Mouse (Mus musculus): ENCODE data around the gene Nacad.

Gene Nacad

GRCm38 (mm10) chr11:6605491-6606399 is at the start of gene Nacad:
Gene Nacad (minus strand): TSS chr11:6606053.
- in situ Hi-C loops (cut with MboI; ENCODE audit: unreplicated experiment in 2 of 2) = no loop called here

DNA sequence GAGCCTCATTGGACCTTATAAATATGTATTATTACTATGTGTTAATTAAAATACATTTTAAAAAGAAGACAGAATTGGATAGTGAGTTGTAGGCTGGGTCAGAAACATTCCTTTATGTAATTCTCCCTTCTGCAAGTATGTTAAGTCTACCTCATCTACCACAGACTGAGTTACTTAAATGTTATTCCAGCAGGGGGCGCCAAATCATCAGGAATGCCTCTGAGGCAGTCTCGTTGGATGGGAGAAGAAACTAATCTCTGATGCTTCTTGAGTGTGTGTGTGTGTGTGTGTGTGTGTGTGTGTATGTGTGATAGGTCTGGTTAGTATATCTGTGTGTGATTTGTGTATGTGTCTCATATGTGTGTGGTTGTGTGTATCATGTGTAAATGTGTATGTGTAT is 49.0 kb upstream of the Nacad start:
- in situ Hi-C loops (cut with MboI; ENCODE audit: unreplicated experiment in 2 of 2) = loop anchor here (5.0 to 25.0 kb wide), 6 partner anchors 110 to 1870 kb away; no protein-coding TSS in a partner anchor

- in situ Hi-C loops (cut with MboI; ENCODE audit: unreplicated experiment in 2 of 2) = loop anchor here (5.0 to 25.0 kb wide), 5 partner anchors 112 to 1872 kb away; no protein-coding TSS in a partner anchor
Measured at GRCm38 (mm10) chr11:6652978-6653377, 47.1 kb upstream of the Nacad start.

DNA sequence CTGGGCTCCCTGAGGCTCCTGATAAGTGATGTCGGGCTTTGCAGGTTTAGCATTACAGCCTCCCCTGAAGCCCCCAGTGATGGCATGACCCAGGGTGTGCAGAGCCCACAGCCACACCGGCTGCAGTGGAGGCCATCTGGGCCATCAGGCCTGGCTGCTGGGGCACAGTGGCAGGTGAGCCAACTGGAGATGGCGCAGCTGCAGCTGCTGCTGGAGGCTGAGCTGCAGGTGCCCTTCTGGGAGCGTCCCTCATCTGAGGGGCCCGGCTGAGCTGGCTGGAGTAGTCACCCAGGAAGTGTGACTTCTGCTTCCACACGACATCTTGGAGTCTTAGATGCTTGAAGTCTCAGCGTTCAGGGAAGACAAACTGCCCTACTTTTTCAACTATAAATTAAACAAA is 44.7 kb upstream of the Nacad start:
- in situ Hi-C loops (cut with MboI; ENCODE audit: unreplicated experiment in 2 of 2) = loop anchor here (5.0 to 25.0 kb wide), 5 partner anchors 114 to 1874 kb away; no protein-coding TSS in a partner anchor

DNA sequence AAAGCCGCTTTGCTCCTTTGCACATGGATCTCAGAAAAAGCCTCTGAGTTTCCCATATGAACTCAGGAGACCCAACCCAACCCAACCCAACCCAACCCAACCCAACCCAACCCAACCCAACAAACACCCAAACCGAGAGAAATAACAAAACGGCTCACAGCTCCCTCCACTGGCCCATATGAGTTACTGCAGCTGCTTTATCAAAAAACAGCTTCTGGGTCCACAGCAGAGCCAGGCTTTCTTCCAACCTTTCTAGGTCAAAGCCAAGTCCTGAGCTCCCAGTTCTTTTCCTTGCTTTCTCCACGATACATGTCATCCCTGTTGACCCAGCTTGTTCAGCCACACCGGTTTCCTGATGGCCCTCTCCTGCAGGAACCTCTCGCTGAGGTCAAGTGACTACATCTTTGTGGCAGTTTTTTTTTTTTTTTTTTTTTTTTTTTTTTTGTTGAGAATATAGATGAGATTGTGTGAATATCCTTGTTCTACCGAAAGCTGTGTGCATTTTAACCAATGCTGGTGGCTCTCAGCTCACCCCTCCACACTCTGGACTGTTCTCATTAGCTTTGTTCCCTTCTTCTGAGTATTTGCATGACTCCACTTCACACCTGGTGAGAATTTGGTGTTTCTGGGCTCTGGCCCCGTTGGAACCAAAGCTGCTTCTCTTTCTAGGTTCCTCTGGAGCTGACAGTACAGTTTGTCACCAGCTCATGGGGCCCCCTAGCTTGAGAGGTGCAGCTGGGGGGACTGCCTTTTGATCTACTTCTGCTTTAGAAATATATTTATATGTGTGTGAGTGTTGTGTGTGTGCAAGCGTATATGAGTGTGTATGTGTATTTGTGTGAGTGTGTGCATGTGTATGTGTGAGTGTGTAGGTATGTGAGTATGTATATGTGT is 42.2 kb upstream of the Nacad start:
- in situ Hi-C loops (cut with MboI; ENCODE audit: unreplicated experiment in 2 of 2) = loop anchor here (25.0 kb wide), 1 partner anchor 661 kb away; no protein-coding TSS in a partner anchor

GRCm38 (mm10) chr11:6644566-6644965 is 38.7 kb upstream of the Nacad start:
- in situ Hi-C loops (cut with MboI; ENCODE audit: unreplicated experiment in 2 of 2) = loop anchor here (25.0 kb wide), 1 partner anchor 657 kb away; no protein-coding TSS in a partner anchor

DNA sequence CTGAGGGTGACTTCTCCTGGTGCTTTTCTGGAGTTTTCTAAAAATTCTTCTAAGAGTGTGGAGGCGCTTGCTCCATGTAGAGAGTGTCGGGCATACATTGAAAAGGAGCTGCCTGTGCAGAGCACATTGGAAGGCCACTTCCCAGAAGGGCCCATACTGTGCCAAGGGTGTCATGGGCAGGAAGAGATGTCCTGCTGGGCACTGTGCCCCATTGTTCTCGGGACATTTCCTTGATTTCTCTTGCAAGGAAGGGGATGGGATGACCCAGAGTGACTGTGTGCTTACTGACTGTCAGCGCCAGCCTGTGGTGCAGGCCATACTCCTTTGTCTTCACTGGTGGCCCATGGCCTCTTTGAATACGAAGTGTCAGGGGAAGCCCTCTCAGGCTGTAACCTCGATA is 33.2 kb upstream of the Nacad start:
- in situ Hi-C loops (cut with MboI; ENCODE audit: unreplicated experiment in 2 of 2) = loop anchor here (25.0 kb wide), 1 partner anchor 652 kb away; no protein-coding TSS in a partner anchor

GRCm38 (mm10) chr11:6638537-6638936 is 32.7 kb upstream of the Nacad start, which contains the start of gene Wap:
Gene Wap (minus strand): TSS chr11:6638637.
- in situ Hi-C loops (cut with MboI; ENCODE audit: unreplicated experiment in 2 of 2) = loop anchor here (25.0 kb wide), 1 partner anchor 651 kb away; no protein-coding TSS in a partner anchor

DNA sequence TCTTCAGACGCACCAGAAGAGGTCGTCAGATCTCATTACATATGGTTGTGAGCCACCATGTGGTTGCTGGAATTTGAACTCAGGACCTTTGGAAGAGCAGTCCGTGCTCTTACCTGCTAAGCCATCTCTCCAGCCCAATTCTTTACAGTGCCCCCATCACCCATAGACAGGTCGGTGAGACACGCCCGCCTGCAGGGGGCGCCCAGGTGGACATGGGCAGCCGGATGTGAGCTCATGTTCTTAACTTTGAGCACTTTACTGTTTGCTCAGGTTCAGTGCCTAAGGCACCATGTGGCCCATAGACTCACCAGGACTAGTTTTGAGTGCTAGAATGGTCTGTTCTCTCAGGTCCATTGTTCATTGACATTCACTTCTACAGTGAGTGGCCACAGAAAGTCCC is 30.3 kb upstream of the Nacad start:
- in situ Hi-C loops (cut with MboI; ENCODE audit: unreplicated experiment in 2 of 2) = loop anchor here (25.0 kb wide), 1 partner anchor 649 kb away; no protein-coding TSS in a partner anchor

DNA sequence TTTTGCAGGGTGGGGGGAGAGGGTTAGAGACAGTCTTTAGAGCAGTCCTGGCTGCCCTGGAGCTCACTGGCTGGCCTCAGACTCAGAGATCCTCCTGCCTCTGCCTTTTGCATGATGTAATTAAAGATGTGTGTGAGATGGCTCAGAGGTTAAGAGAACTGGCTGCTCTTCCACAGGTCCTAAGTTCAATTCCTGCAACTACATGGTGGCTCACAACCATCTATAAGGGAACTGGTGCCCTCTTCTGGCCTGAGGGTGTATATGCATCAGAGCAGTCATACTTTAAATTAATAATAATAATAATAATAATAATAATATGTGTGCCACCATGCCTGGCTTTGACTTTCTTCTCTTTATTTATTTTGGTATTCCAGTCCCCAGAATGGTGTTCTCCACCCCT is 23.8 kb upstream of the Nacad start:
- in situ Hi-C loops (cut with MboI; ENCODE audit: unreplicated experiment in 2 of 2) = loop anchor here (5.0 to 25.0 kb wide), 3 partner anchors 102 to 642 kb away; no protein-coding TSS in a partner anchor

GRCm38 (mm10) chr11:6628568-6628967 is 22.7 kb upstream of the Nacad start:
- in situ Hi-C loops (cut with MboI; ENCODE audit: unreplicated experiment in 2 of 2) = loop anchor here (10.0 to 25.0 kb wide), 2 partner anchors 434 to 641 kb away; no protein-coding TSS in a partner anchor

GRCm38 (mm10) chr11:6627731-6628130 is 21.9 kb upstream of the Nacad start:
- in situ Hi-C loops (cut with MboI; ENCODE audit: unreplicated experiment in 2 of 2) = loop anchor here (10.0 to 25.0 kb wide), 2 partner anchors 433 to 640 kb away; no protein-coding TSS in a partner anchor

GRCm38 (mm10) chr11:6626388-6626772 is 20.5 kb upstream of the Nacad start:
- in situ Hi-C loops (cut with MboI; ENCODE audit: unreplicated experiment in 2 of 2) = loop anchor here (10.0 to 25.0 kb wide), 2 partner anchors 432 to 639 kb away; no protein-coding TSS in a partner anchor

DNA sequence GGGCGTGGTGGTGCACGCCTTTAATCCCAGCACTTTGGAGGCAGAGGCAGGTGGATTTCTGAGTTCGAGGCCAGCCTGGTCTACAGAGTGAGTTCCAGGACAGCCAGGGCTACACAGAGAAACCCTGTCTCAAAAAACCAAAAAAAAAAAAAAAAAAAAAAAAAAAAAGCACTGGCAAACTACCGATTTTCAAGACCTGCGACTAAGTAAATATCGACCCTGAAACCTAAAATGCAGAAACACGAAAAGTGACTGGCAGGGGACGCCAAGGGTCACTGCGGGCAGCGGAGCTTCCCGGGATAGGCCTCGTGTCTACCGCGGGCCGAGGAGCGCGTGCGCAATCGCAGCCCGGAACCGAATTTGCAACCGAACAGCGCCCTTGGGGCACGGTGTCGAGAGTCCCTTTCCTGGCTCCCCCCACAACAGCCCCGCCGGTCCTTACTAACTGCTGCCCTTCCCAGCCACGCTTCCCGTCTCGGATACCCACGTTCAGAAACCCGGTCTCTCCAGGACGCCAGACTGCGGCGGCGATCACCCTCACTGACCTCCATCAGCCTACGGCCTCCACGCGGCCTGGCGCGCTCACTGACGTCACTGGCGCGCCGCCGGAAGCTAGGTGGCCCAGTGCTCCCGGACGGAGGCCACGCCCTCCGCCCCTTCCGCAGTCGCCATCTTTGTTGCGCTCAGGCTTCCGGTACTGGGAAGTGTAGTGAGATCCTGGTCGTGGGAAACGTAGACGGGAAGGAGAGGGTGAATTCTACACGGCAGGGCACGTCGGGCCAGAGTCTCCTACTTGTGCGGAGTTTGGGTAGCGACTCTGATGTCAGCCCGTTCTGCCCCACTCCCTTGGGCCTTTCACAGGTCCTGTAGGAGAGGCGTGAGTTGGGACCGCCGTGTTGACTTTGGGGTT is 19.9 kb upstream of the Nacad start, which contains the start of gene Tbrg4:
TSS of gene Tbrg4 (minus strand) at position 590 of the 910 bp plus-strand sequence.
- in situ Hi-C loops (cut with MboI; ENCODE audit: unreplicated experiment in 2 of 2) = loop anchor here (10.0 to 25.0 kb wide), 2 partner anchors 431 to 638 kb away; no protein-coding TSS in a partner anchor

GRCm38 (mm10) chr11:6624619-6625382 is 18.9 kb upstream of the Nacad start:
- in situ Hi-C loops (cut with MboI; ENCODE audit: unreplicated experiment in 2 of 2) = loop anchor here (5.0 to 25.0 kb wide), 3 partner anchors 38 to 638 kb away; no protein-coding TSS in a partner anchor

DNA sequence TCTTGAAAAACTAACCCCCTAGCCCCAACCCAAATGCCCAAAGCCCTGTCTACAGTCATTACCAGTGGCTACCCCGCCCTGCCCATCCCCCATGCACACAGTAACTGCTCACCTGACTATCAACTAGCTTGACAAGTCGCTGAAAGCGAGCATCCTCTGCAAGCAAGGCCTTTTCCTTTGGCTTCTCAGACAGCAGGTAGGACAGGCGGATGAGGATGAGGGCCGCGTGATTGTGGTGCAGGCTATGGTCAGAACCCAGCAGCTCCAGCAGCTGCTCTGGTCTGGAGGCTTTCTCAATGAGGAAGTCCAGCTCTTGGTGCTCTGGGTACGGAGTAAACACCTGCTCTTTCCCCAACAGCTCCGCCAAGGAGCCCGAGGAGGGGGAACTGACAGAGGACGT is 17.9 kb upstream of the Nacad start:
- in situ Hi-C loops (cut with MboI; ENCODE audit: unreplicated experiment in 2 of 2) = loop anchor here (5.0 to 10.0 kb wide), 2 partner anchors 36 to 429 kb away; no protein-coding TSS in a partner anchor

DNA sequence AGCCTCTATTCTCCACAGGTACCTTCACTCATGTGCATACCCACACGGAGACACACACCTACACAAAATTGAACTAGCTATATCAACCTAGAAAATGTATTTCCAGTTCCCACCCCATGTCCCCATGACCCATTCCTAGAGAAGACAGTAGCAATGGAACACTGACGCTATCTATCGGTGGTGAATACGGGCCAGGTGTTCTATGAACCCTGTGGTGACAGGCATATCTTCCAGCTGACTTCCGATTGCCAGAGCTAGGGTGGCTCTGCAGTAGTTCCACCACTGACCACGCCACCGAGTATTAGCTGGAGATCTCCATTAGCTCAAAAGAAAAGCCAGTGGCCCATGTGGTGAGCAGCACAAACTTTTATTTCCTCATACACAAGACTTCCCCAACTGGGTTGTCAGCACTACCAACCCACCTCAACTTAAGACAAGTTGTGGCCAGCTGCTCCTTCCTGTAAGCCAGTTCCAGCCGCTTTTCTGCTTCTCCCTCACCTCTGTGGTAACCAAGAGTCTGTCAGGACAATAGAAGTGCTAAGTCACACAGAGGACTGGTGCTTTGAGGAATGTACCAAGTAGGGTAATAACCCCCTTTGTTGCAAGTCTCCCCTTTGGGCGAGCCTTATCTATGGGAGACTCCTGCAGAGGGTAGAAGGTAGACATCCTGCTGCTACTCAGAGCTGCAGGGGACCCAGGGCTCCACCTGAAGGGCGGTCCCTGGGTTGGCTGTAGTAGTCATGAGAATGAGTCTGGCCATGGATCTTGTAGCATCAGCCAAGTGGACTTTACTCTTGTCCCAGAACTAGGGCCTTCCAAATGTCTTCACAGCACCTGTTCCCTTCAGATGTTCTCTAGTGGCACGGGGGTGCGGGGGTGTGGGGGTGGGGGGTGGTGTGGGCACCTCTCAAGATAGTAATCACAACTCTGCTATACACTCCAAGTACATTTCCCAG is 9.7 kb upstream of the Nacad start:
- in situ Hi-C loops (cut with MboI; ENCODE audit: unreplicated experiment in 2 of 2) = no loop called here
